Mouse (Mus musculus) thymus, postnatal 36 days (tissue): Measurements from ENCODE around the gene Lsamp.

ENCODE experiments used
- DNase-seq, 2 experiments: peaks; one replicate each; pipeline ENCODE4 v3.0.0; 2022; ENCODE audit warnings: mixed read lengths in 2 of 2

The Lsamp gene

DNA sequence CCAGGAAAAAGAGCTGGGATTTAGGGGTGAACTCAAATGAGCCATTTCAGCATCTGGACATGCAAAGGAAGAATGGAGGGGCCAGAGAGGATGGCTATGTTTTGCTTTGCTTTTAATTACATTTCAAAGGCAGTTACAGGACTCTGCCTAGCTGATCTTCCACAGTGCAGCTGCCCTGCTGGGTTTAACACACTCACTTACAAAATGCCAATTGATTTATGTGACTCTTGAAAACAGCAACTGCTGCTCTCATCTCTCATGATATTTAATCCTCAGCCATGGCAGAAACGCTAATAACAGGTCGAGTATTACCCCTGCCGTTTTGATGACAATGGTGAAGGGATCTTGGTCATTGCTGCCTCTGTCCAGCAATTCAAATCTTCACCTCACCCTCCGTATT lies 2139.7 kb downstream of the Lsamp start:
- DNase-seq: no peak

DNA sequence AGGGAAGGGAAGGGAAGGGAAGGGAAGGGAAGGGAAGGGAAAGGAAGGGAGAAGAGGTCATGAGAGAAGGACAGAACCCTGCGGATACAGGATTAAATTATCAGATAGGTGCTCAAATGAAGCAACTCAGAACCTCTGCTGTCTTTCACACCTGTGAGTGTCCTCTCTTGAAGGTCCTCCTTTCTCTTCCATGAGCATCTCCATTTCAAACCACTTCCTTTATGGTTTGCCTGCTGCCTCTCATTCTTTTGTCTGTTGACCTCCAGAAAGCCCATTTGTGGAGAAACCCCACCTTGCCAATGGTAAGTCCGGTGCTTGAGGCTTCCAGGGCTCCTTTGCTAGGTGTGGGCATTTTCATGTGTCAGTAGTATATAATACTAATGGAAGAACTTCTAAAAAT lies 2141.9 kb downstream of the Lsamp start:
- DNase-seq: no peak

DNA sequence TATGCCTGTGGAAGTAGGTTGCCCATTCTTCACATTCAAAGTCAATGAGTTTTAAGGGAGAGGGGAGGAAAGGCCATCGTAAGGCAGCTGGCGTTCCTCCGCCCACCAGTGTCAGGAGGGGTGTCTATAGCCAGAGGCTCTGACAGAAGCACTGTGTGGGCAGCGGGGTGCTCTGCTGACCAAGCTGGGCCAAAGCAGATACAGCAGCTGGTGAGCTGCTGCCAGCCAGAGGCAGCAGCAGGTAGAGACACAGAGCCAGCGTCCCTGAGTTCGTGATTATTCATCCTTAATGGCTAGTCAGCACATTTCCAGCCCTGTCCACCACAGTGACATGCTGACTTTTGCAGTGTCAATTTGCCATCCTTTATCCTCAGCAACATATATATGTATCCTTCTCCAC lies 2163.0 kb downstream of the Lsamp start:
- DNase-seq: no peak

DNA sequence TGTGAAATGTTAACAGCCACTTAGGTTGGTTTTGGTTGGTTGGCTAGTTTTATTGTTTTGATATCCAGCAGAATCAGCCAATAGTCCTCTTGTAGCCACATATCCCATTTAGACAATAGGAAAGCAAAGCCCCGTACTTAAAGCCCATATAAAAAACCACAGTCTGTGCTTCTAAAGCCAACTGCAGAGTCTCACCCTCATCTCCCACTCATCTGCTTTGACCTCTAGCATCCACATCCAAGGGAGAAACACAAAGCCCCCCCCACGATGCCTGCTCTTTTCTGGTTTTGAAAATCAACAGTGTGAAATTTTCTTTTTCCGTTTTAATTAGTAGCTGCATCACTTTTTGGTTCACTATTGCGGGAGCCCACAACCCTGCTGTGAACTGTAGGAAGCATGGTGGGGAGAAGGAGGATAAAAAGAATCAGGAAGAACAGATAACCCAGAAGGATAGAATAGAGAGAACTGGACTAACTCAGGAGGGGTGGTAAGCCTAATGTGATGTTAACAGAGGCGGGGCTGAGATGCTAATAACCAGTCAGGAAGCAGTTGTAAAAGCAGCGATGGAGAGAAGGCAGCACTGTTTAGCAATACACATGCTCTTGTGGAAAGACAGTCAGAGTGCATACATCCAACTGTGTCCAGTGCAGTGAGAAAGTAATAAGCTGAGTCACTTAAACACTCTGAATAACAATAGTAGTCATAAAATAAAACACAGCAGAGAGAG lies 2165.2 kb downstream of the Lsamp start:
- no peak for DNase-seq

DNA sequence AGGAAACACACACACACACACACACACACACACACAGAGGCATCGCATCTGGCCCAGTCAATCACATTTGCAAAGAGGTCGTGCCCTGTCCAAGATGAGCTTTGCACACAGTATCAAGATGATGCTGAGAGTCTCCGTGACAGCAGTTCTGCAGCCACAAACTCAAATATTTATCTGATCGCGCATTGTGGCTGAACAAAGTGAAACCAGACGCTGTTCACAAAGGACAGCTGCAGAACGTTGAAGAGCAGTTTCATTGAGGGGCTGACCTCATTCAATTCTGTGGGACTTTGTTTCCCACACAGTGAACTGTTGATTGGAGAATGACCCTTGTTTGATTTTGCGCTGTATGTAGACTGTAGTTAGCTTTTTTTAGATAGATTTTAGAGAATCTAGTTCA lies 2168.5 kb downstream of the Lsamp start:
- DNase-seq: no peak

DNA sequence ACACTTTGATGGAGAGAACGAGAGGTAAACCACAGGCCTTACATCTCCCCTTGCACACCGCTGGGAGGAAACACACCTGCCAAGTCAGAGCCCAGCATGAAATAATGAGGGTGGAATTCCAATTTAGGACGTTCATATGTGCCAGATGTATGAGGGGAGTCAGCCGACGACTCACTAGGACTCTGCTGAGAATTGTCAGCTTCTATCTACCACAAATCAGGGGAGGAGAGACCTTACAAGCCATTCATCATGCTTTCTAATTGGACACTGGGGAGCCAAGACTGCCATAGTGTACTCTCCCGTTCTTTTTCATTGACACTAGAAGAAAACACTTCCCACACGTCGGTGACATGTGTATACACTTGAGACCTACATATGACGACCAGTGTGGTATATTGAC lies 2173.7 kb downstream of the Lsamp start:
- DNase-seq: no peak

DNA sequence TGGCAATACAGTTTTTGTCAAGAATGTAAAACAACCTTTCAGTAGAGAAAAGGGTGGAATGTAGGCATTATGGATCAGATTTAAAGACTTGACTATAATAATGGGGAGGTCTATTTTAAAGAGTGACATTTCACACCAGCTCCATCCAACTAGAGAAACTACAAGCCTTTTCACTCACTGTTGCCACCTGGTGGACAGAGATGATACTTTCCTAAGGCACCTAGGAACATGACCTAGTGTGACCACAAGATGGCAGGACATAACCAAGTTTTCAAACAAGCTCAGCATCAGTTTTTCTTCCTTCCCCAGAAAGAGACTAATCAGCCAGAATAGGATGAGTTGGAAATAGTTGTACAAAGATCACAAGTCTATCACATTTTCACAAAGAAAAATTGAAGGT lies 2180.8 kb downstream of the Lsamp start:
- peak; percentile 45 to 63 for DNase-seq

DNA sequence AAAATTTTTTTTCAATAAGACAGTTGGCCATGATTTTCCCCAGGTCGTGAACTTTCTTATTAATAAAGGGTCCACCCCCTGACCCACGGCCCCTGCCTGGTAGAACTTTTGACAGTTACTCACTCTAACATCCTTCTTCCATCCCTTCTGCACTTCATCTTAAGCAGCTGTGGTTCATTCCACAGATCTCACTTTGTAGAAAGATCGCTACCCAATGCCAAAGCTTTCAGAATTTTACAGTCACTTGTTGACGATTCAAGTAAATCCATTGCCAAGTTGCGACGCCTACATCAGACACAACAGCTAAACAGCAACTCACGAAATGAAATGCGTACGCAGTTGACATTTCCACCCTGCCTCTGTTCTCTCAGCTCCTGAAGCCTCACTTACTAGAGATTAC lies 2184.1 kb downstream of the Lsamp start:
- no peak for DNase-seq

DNA sequence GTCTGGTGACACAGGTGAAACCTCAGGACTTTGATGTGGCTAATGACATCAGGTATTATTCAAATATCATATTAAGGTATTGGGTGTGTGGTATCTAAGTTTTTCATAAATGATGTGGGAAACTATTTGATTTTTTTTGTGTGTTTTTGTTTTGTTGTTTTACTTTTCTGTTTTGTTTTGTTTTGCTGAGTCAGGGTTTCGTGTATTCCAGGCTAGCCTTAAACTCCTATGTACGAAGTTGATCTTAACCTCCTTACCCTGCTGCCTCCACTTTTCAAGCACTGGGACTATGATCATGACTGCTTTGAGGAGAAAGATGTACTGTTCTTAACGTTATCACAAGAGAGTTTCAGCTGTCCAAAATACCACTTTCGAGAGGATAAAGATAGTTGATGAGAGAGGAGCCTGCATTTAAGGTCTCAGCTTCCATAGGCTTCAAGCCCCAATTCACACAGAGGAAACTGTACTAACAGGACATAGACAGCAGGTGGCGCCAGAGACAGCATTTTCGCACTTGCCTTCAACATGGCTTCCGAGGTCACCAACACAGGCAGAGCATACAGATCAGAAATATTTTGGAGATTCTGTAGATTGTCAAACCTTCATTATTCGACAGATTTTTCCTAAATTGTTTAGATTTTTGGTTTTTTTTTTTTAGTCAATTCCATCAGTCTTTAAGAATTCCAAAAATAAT lies 2185.4 kb downstream of the Lsamp start:
- peak; percentile 63 to 71 for DNase-seq

DNA sequence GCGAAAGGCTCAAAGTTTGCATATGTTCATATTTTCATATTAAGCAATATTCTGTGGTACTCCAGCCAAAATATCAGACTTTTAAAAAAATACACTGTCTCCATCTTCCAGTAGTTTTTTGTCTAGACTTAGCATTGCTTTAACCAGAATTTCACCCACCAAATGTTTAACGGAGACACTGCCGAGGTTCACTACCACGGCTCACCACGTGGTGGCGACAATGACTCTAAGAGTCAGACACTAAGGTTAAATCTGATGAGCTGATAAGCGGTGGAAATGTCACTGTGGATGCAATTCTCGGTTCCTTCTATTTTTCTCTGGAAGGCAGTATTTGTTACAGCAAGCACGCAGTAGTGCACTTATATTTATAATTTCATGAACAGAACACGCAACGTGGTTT lies 2188.3 kb downstream of the Lsamp start:
- DNase-seq: peak; percentile 71 to 78

DNA sequence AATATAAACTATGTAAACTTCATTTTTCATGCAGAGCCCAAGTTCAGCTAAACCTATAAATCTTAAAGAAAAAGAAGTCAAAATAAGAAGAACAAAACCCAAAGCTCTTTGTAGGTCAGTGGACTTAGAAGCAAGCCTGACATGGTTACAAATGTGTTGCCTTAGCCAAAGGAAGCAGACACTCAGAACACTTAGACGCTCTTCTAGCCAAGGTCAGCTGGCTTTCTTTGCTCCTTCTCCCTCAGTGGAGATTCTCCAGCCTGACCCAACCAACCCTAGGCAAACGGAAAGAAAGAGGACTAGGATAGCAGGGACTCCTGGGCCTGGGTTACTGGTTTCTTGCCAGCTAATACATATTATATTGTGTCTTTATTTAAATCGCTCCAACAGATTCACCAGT lies 2194.7 kb downstream of the Lsamp start:
- no peak for DNase-seq

DNA sequence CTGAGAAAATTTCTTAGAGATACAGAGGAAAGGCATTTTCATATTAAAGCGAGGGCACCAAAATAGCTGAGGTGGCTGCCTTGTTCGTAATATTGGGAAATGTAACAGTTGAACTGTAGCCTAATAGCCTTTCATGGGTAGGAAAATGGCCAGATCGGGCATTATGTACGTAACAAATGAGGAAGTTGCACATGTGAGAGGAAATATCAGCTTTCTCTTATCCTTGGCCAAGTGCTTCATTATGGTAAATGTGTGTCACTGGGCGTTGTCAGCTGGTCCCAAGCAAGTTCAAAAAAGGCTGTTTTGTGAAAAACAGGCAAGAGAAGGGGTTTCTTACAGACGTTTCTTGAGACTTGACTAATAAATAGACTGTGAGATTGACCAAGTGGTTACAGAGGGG lies 2195.9 kb downstream of the Lsamp start:
- DNase-seq: no peak

DNA sequence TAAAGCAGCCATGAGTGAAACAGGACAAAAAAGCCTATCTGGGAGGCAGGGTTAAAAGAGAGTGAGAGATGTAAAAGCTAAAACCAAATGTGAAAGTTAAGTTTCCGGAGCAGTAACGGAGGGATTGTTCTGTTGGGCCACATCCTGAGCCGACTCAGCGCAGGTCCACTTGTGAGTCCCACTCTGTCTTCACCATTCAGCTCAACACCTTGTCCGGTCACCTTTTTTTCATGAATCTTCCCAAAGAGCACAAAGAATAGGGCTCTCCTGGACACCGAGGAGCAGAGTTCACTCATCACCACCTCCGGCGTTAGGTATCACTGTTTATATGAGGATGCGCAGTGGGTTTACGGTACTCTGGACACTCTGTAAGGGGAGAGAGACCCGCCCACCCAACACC lies 2196.3 kb downstream of the Lsamp start:
- no peak for DNase-seq

DNA sequence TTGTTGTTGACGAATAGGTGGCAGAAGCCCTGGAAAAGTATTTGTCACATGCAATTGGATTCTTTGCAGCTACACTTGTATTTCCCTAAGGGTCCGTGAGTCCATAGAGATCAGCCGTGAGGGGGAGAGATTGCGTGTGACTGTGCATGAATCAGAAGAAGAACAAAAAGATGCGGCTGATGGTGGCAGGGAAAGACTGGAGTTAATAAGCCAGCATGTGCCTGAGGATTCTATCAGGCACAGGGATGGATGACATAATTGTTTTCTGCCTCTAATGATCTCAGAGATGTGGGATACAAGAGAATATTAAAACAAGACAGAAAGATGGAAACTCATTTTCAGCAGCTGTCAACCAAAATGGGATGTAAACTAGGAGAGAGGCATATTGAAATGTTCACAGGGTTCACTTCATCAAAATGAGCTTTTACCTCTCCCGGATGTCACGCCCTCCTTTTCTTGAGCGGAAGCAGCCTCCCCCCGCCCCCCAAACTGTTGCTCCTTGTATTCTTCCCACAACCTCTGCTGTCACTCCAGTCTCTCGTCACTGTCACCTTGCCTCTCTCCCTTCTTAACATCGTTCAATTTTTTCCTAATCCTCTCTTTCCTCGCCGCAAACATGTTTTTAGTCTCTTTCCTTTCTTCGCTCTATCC lies 2205.4 kb downstream of the Lsamp start:
- peak; percentile 25 to 38 for DNase-seq

DNA sequence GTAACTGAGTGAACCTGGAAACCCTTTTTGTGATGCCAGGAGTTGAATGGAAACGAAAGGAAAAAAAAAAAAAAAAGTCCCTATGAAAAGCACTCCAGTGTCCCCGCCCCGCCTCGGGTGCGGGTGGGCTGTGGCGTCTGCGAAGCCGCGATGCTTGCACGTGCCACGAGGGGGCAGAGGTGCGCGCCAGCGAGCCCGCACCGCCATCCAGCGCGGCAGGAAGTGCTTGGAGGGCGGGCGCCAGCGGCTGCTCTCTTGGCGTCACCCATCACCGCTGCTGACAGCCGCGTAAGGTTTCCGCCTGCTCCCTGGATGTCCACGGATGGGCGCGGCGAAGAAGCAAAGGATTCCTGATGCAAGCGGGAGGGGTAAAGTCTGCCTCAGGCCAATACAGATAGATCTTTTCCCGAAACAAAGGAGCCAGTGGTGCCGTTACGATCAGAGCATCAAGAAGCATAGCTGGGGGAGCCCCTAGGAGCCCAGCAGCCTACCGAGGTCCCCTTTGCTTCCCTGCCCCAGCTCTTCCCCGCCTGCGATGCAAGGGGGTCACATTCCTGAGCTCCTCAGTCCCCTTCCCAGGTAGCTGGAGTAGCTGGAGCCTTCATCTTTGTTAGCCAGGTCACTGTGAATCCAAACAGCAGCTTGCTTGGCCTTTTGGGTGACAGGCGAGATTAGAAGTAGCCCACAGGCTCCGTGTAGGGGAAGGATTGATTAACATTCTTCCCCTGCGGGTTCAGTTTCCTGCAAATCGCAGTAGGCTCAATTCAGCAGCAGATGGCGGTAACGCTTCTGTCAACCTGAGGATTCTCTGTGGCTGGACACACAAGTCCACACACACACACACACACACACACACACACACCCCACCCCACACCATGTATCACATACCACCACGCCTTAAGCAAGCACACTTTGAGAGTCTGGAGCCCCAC lies 2206.2 kb downstream of the Lsamp start:
- DNase-seq: peak; percentile 90 to 91
